Mouse (Mus musculus) kidney, postnatal 25 days (tissue): ENCODE measurements around the gene Nampt.
A peak's percentile ranks its signal among the peaks of the same experiment; 100 is the strongest.

ENCODE experiments used
- DNase-seq, 2 experiments: peaks; one replicate each; pipeline ENCODE4 v3.0.0; 2021; ENCODE audit warnings: mixed read lengths in 2 of 2

Nampt gene

DNA sequence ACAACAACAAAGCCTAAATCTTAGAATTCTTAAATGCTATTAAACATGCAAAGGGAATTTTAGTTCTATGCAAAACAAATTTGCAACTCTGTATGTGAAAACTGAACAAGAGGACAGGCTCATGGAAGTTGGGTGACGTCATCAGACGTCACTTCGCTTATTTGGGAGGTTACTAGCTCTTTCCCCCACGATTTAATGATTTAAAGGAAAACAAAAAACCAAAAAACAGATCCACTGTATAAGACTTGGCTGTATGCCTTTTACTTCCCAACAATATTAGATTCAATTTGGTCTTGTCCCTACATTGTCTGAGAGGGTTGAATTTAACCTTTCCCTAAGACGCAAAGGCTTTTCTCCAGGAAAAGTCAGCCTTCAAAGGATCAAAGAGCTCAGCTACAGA is at the start of gene Nampt:
Gene Nampt, plus strand, starts transcription at position 130 of the 400 bp plus-strand sequence.
- peak in 1 of 2 experiments; percentile 35 for DNase-seq

DNA sequence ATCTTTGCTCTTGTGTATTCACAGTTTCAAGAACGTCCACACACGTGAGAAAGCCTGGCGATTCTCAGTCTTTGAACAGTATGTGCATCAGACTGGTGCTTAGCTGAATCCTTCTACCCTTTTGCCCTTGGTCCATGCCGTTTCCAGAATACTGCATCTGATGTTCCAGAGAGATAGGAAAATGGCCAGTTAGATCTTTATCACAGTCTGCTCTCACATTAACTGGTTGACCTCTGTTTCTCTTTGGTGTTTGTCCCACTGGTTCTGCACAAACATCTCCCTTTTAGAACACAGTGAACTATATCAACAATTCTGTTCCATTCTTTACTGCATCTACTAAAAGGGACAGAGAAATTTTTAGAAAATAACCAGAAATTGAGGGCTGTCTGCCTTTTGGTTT is 48.6 kb upstream of the Nampt start:
- no peak for DNase-seq

DNA sequence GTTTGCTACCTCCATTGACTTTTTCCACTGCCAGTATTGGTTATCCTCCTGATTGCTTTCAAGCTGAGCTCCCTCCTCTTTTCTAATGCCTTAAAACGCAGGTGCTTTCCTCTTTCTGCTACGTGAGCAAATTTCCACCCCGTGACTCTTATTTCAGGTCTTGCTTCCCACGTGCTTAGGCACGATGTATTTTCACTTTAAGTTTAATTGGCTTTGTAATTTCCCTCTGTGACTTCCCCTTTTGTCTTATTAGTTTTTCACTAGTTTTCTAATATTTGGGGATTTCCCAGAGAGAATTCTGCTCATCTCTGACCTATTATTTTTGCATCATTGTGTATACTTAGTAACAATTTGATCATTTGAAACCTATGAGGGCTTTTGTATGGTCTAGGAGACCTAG is 44.8 kb upstream of the Nampt start:
- DNase-seq: no peak

DNA sequence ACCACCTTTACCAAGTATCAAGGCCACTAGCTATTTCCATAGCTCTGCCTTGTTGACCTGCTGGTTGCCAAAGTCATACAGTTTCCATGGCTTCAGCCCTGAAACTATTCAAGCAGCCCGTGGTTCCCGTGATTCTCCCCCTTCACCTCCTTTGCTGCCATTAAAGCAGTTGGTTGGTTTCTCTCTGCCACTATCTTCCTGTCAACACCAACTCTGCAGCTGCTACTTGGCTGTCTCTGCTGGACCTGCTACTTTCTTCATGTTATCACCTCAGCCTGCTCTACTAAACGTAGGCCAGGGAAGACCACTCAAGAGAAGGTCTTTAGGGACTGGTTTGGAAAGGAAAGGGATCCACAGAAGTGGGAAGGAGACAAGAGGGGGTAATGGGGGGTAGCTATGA is 30.3 kb upstream of the Nampt start:
- no peak for DNase-seq

DNA sequence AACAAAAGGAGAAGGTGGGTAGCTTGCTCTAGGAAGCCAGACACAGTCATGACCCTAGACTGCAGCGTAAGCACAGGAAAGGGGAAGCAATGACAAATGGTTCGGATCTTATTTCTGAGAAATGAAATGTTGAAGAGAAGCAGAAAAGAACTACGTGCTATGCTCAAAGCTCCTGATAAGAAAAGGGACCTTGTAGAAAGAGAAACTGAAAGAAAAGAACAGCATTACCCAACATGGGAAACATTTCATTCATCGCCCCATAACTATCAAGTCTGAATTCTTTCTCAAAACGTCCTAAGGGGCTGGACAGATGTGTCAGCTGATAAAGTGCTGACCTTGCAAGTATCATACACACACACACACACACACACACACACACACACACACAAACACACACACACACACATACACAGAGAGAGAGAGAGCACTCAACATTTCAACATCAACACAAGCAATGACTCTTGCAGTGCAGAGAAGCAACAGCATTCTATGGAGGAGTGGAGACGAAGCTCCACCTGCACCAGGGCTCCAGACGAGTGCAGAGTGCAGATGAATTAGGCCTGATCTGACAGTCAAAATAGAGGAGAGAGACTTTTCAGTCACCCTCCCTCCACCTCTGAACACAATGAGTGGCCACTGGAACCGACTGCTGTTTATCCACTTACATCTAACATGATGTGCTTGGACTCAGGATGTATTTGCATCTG is 23.4 kb upstream of the Nampt start:
- DNase-seq: no peak

DNA sequence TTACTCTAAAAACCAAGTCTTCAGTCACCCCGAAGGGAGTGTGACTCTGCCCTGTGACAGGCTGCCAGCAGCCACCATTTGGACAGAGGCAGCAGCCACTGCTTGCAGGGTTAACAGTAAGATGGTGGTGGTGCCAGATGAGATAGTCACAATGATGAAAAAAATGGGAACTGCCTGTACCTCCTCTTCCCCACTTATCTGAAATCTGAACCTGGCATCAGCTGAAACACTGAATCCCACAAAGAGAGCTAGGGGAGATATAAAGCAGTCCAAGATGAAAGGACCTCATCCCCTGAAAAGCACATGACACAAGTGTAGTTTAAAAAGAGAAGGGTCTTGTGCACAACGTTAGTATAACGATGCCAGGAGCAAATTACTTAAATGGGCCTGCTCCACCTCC is 21.9 kb upstream of the Nampt start:
- DNase-seq: no peak

DNA sequence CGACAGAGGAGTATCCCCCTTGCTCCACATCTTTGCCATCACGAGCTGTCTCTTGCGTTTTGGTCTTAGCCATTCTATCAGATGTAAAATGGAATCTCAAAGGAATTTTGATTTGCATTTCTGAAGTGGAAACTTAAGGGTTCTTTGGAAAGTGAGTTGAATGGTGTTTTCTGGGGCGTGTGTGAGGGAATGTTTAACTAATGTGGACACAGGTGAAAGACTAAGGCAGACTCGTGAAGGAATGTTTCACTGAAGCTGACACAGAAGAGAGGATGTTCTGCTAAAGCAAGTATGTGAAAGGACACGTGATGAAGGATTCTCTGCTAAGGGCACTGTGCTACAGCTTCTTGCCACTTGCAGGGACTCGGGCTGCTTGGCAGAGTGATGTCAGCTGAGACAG is 18.3 kb upstream of the Nampt start:
- peak in 1 of 2 experiments; percentile 42 for DNase-seq

DNA sequence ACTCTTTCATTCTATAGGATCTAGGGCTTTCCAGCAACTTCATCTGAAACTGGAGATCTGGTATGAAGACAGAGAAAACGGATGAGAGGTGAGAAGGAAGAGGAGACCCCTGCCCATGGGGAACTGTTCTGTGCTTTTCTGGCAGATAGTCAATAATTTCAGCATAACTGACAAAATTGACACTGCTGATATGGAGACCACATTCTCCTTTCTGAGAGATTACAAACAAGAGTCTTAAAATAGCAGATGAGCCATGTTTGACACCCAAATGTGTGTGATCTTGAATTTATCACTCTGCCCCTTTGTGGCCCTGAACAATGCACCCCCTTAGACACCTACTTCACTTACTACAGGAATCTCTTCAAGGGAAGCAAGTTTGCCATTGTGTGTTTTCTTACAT is 13.8 kb upstream of the Nampt start:
- DNase-seq: no peak

DNA sequence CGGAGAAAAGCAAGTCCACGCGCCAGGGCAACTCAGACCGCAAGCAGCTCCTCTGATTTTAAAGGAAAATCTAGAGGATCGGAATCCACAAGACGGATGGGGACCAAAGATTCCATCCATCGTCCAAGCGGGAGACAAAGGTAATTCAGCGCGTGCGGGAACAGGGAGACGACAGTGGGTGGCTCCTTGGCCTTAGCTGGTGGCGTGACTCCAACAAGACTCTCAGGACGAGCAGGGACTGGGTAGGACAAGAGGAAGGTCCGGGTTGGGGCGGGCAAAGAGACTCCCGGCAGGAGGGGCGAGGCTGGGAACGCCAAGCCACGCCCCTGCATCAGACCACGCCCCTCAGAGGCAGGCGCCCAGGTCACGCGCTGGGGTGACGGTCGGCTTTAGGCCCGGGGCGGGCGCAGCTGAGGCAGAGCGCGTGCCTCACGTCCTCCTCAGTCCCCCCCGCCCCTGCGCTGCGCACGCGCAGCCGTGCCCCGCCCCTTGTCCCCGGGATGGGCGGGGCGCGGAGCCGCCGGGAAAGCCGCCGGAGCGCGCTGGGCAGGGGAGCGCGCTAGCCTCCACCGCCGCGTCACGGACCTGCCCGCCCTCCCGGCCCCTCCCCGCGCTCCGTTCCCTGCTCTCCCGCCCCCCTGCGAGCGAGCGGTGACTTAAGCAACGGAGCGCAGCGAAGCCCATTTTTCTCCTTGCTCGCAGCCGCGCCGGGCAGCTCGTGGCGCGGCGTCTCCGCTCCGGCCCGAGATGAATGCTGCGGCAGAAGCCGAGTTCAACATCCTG is 669 bp downstream of the Nampt start:
- peak; percentile 99 for DNase-seq

DNA sequence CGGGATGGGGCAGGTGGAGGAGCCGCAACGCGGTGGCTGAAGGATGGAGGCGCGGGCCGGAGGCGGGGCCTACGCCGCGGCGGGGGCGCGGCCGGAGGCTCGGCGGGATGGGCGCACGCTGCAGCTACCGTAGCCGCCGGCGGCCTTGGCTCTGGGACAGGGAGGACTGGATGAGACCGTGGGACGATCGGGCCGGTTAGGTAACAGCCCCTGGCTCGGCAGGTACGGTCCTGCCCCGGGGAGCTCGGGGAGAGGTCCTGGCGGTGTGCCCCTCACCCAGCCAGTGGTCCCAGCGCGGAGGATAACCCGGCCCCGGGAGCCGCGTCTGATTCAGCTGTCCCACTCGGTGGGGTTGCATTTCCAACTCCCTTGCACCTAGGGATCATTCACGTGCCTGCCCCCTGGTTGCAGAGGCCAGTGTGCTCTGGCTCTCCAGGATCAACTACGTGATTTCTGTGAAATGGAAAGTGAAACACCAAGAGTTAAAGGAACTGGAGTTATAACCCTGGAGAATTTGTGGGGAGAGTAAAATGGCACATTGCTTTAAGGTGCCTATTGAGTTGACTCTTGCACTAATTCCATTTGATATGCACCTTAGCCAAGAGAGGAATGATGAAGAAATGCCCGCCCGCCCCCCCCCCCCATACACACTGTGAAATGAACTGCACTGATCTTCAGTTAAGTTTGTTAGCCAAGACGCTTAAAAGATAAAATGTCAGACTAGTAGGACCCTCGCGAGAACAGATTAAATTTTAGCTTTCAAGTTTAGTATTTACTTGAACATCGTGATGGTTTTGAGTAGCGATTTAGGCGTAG is 1.6 kb downstream of the Nampt start:
- peak; percentile 71 to 88 for DNase-seq

DNA sequence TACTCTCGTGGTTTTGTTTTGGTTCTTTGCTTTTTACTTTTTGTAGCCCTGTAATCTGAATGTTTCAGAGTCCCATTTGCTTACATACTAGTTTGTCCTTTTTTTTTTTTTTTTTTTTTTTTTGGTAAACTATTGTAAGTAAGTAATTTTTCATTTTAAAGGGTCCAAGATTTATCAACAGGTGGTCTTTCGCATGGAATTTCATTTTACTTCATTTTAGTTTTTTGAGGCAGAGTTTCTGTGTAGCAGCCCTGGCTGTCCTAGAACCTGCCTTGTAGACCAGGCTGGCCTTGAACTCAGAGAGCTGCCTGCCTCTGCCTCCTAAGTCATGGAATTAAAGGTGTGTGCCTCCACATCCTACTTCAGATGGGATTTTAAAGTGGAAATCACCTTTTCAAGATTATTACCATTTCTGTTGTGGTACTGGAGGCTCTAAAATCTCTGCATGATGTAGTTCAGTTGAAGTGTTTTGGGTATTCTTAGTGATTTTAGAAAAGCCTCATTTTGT is 2.2 kb downstream of the Nampt start:
- no peak for DNase-seq

DNA sequence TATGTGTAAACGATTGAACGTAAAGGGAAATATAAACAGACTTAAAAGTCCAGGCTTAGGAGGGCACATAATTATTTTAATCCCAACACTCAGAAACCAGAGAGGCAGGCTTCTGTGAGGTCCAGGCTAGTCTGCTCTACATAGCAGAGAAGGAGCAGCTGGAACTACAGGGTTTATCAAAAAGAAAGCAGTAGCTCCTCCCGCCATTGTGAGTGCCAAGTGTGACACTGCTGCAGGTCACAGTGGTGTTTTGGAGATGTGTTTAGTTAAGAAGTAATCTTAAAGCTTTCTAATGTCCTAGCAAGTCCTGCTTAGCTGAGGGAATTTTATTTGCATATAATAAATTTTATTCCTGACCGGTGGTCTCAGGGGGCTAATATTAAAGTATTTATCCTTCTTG is 2.7 kb downstream of the Nampt start:
- DNase-seq: peak; percentile 12 to 38

DNA sequence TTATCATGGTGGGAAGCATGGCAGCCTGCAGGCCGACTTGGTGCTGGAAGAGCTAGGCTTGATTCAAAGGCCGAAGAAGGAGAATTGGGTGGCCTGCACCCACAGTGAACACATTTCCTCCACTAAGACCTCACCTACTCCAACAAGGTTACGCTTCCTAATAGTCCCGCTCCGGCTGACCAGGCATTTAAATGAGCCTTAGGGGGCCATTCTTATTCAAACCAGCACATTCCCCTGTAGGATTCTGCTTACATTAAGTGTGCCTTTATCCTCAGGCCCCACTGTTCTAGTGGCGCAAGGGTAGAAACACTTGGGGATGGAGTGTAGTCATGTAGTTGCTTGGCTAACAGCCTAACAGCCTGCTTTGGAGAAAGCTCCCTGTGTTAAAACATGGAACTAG is 5.2 kb downstream of the Nampt start:
- DNase-seq: no peak

DNA sequence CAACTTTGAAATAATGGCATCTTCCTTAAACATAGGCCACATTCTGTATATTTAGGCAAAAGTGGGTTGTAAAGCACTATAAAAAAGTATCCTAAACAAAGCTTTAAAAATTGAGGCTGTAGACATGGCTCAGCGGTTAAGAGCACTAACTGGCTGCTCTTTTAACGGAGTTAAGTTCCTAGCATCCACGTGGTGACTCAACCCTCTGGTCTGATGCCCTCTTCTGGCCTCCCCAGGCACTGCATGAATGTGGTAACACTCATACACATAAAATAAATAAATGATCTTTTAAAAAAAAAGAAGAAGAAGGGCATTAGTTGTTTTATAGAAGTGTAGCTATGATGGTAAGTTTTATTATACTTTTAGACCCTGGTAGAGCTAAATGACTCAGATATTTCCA is 7.6 kb downstream of the Nampt start:
- peak; percentile 75 to 85 for DNase-seq

DNA sequence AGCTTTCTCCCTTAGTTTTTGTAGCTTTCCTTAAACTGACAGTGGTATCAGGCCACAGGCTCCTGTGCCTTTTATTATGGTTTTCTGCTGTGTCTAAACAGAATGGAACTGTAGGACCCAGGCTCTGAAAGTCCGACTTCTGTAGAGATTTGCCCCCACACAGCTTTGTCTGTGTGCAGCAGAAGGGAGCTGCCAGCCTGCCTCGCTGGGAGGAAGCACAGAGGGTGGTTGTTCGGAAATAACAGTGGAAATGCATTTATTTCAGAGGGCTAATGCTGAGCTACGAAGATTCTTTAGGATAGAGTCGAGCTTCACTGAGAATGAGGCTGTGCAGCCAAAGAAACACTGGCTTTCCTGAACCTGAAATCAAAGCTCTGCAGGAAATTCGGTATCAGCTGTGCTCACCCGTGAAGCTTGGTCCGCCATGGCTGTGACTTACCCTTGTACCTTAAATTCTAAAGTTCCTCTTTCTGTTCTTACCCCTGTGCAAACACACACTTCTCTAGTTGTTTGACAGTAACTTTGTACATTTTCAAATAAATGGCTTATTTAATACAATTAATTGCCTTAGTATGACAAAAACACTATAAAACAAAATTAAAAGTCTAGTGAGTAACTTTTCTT is 8.9 kb downstream of the Nampt start:
- DNase-seq: no peak

DNA sequence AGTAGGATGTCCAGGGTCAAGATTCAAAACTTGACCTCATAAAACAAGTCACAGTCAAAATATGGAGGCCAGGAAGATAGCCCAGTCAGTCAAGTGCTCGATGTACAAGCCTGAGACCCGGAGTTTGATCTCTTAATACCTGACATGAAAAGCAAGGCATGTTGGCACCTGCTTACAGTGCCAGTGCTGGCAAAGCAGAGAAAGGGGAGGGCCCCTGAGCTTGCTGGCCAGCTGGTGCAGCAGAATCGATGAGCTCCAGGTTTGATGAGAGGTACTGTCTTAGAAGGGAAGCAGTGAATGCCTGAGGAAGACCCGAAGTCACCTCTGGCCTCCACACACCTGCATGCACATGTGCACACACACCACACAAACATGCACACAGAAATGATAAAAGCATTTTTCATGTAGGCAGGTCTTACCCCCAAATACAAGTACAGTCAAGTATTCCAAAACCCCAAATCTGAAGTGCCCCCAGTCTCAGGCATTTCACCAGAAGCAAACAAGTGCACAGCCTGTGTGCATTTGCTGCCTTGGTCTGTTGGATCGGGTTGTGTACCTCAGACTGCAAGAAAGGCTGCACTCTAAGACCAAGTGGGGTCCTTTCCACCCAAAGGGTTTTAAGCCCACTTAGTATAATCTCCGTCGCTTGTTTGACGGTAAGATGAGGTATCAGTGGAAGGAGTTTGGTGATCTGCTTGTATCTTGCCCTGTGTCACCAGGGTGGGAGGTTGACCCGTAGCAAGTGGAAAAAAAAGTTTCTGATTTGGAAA is 10.2 kb downstream of the Nampt start:
- DNase-seq: peak; percentile 33 to 56

DNA sequence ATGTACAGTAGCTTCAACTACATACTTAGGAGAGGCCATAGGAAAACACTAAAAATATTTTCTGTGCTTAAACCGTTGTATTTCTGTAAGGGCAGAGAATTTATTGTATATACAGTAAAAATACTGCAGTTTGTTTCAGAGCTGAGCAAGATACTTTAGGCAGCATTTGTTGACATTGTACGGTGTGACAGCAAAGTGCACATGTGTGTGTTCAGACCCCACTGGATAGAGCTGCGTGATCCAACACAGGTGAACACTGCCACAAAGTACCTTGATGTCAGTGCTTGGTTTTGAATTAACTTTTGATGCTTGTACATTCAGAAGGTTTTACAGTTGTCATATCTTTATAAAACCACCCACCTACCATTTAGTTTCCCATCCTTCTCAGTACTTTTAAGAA is 12.7 kb downstream of the Nampt start:
- DNase-seq: no peak

DNA sequence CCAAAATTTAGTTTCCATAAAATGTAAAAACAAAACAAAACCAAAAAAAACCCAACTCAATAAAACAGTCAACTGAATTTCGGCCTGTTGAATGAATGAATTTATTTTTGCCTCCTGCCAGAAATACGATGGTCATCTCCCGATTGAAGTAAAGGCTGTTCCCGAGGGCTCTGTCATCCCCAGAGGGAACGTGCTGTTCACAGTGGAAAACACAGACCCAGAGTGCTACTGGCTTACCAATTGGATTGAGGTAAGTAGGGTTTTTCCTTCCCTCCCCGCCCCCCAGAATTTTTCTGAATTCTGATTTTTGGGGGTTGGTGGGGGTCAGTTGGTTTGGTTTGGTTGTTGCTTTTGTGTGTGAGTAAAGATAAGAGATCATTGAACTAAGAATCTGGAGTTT is 15.4 kb downstream of the Nampt start:
- DNase-seq: no peak

DNA sequence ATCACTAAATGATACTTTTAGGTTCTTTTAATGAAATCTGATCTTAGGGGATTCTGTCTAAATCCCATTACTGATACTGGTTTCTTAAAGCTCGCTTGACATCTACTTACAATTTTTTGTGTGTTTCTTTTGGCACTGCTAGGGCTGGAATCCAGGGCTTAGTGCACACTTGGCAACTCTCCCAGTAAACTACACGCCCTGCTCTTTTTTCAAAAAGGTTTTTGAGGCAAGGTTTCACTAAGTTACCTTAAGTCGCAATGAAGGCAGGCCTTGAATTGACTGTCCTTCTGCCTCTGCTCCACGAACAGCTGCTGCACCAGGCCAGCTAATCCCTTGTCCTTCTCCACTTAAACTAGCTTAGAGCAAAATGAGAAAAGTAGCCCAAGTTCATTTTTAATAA is 15.9 kb downstream of the Nampt start:
- peak; percentile 56 to 62 for DNase-seq

DNA sequence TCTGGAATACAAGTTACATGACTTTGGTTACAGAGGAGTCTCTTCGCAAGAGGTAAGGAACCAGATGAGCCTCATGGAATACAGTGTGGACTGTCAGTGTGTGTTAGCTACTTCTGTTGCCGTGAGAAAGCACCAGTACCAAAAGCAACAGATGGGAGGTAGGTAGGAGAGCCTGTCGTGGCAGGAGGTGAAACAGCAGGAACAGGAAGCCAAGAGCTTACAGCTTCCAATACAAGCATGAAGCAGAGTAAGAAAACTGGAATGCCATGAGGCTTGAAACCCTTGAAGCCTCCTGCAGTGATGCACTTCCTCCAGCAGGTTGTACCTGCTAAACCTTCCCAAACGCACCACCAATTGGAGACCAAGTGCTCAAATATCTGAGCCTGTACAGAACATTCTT is 19.1 kb downstream of the Nampt start:
- DNase-seq: no peak

DNA sequence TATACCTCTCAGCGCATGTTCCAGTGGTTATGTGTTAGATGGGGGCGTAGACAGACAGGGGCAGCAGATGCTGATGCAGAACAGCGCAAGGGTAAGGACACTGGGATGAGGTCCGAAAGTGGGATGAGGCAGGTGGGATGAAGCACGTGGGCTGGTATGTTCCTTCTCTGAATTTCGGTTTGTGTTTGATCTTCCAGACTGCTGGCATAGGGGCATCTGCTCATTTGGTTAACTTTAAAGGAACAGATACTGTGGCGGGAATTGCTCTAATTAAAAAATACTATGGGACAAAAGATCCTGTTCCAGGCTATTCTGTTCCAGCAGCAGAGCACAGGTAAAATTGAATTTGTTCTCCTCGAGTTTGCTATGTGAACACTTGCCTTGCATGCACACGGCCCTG is 19.6 kb downstream of the Nampt start:
- DNase-seq: no peak

DNA sequence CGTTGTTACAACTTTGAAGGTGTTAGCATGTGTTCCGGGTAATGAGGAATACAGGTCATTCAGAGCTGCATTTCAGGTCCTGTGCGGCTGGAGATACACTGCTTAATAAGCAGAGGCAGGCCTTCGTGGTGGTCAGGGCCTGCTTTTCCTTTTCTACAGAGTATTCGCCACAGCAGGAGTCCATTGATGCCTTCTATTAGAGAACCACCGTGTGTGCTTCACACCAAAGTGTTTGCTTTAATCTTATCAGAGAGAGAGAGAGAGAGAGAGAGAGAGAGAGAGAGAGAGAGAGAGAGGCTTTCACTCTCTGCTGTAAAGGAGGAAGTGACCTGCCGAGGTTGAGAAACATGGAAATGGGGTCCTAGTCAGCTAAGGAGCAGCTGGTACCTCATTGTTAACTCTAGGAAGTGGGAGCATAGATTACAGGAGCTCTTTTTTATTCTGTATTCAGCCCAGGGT is 22.1 kb downstream of the Nampt start:
- DNase-seq: no peak
